Mouse (Mus musculus): ENCODE data around the gene Plppr4.

- no peak for TF ChIP-seq GATA1 (IDR thresholded peaks at IDR 0.05; ENCODE audit: borderline replicate concordance, low read length)
- TF ChIP-seq CTCF (IDR thresholded peaks at IDR 0.05; ENCODE audit: low read depth, low read length) = no peak
Measured at GRCm38 (mm10) chr3:117326551-117326950, 34.1 kb downstream of the Plppr4 start.
